Comparison of ENCODE assay signal across 8 mouse cellular contexts in the genomic region with DNA sequence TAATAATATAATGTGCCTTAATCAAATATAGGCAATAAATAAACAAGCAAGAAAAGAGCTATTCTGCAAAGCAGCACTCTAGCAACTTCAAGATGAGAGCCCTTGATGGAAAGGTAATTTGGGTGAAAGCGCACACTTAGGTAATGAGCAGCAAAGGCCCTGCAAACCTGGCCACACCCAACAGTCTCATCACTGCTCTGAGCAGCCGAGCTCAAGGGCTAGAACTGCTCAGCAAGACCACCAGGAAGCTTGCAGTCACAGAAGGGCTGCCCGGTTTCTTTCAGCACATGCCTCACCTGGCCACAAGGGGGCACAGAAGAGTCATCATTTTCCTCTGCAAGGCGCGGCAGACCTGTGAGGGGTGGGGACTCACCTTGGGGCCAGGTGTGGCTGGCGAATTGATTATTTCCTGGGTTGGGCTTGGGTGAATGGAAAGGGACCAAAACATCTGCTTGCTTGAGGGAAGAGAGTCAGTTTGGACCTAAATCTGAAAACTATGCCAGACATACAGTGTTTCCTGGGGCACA.
DNase-seq lines count a peak whose midpoint lies in the region; ATAC-seq and TF ChIP-seq lines count a peak whose summit lies in the region.

No protein-coding gene starts in this region.

- H3K4me3 ChIP-seq in kidney, embryonic 15.5 days (replicated peaks), result no peak overlapping the region
- no peak overlapping the region for H3K4me3 ChIP-seq in ES-Bruce4 (ENCODE audit: low read depth, low read length)
- H3K4me3 ChIP-seq in hindbrain, embryonic 15.5 days, result no peak overlapping the region

- H3K4me1 ChIP-seq in kidney, embryonic 15.5 days, result peaks cover 7% of the 10 kb centered on the region; the same call in 1 of the 2 replicates
- H3K4me1 ChIP-seq in ES-Bruce4 (ENCODE audit: control insufficient read depth, insufficient read depth, low read length), result no peaks in the 10 kb centered on the region
- peaks cover 21% of the 10 kb centered on the region for H3K4me1 ChIP-seq in hindbrain, embryonic 15.5 days (replicated peaks)

- no peaks in the 10 kb centered on the region for H3K9me3 ChIP-seq in kidney, embryonic 15.5 days (replicated peaks)
- no peaks in the 10 kb centered on the region for H3K9me3 ChIP-seq in ES-Bruce4 (replicated peaks; ENCODE audit: control insufficient read depth, insufficient read depth, low read length, poor library complexity, severe bottlenecking)
- no peaks in the 10 kb centered on the region for H3K9me3 ChIP-seq in hindbrain, embryonic 15.5 days

- TF ChIP-seq POLR2A in ES-Bruce4 (IDR thresholded peaks at IDR 0.05; ENCODE audit: insufficient read depth, low read length), result no peak

- no peak overlapping the region for H3K4me2 ChIP-seq in kidney, embryonic 15.5 days
- H3K4me2 ChIP-seq in hindbrain, embryonic 15.5 days, result no peak overlapping the region

- no peak overlapping the region for H3K27ac ChIP-seq in kidney, embryonic 15.5 days
- H3K27ac ChIP-seq in ES-Bruce4 (ENCODE audit: insufficient read depth, low read length), result no peak overlapping the region
- peak overlapping the region; percentile 47; the same call in 1 of the 2 replicates for H3K27ac ChIP-seq in hindbrain, embryonic 15.5 days (replicated peaks)

- H3K9ac ChIP-seq in kidney, embryonic 15.5 days, result no peak overlapping the region
- no peak overlapping the region for H3K9ac ChIP-seq in ES-Bruce4 (ENCODE audit: low read depth, poor library complexity, severe bottlenecking)
- H3K9ac ChIP-seq in hindbrain, embryonic 15.5 days, result no peak overlapping the region

- DNase-seq in kidney, adult 18-20 months, result peak; percentile 38
- peak; percentile 2 for DNase-seq in thymus, postnatal 25 days
- no peak for DNase-seq in T-cell, adult 2 months (ENCODE audit: low spot score)
- DNase-seq in ovary, adult 18-20 months (ENCODE audit: low spot score), result no peak

- no peaks in the 10 kb centered on the region for H3K36me3 ChIP-seq in kidney, embryonic 15.5 days
- no peaks in the 10 kb centered on the region for H3K36me3 ChIP-seq in ES-Bruce4 (ENCODE audit: control insufficient read depth, insufficient read depth, low read length, poor library complexity, severe bottlenecking)
- H3K36me3 ChIP-seq in hindbrain, embryonic 15.5 days, result no peaks in the 10 kb centered on the region

- TF ChIP-seq CTCF in ES-Bruce4 (IDR thresholded peaks at IDR 0.05; ENCODE audit: low read depth, low read length), result peak; percentile 87

- peaks cover 37% of the 10 kb centered on the region for H3K27me3 ChIP-seq in kidney, embryonic 15.5 days
- no peaks in the 10 kb centered on the region for H3K27me3 ChIP-seq in ES-Bruce4 (ENCODE audit: control insufficient read depth, insufficient read depth, low read length, poor library complexity, severe bottlenecking)
- no peaks in the 10 kb centered on the region for H3K27me3 ChIP-seq in hindbrain, embryonic 15.5 days

- no peak for ATAC-seq in kidney, embryonic 15.5 days (replicated peaks; ENCODE audit: low FRiP score)
- ATAC-seq in cerebellum, adult (ENCODE audit: insufficient number of reproducible peaks, low FRiP score, low TSS enrichment), result peak; percentile 38; the same call in 1 of the 2 replicates
- 0 out of 2 replicates have a peak, but pooled peaks have one; percentile 45 for ATAC-seq in hindbrain, embryonic 15.5 days (ENCODE audit: low FRiP score, low read depth)

- TF ChIP-seq EP300 in ES-Bruce4 (IDR thresholded peaks at IDR 0.05; ENCODE audit: insufficient read depth, low read depth, low read length), result peak; percentile 83

- WGBS in kidney, embryonic 15.5 days, result 15% methylated on average over 6 of the region's 6 CpGs
- 24% methylated on average over 6 of the region's 6 CpGs for WGBS in hindbrain, embryonic 15.5 days

Comparison
In these comparisons a context has a peak if more than half of its experiments do, and no peak if none do; other contexts are left out.
1. DNase-seq: peak in kidney, adult 18-20 months (single experiment) and thymus, postnatal 25 days (single experiment); none in T-cell, adult 2 months (single experiment) and ovary, adult 18-20 months (single experiment).